Mouse (Mus musculus) kidney, adult 8-10 months (tissue): ENCODE data around the gene Fras1.
A peak's percentile ranks its signal among the peaks of the same experiment; 100 is the strongest.

Source experiments
- DNase-seq, 2 experiments: peaks; one replicate each; pipeline ENCODE4 v3.0.0; 2022

Gene Fras1

GRCm38 (mm10) chr5:96793953-96794635, 420.3 kb downstream of the Fras1 start:
- no peak for DNase-seq

- DNase-seq = peak; percentile 5 to 38
These were observed 422.0 kb downstream of the Fras1 start for GRCm38 (mm10) chr5:96795752-96796151.

GRCm38 (mm10) chr5:96797465-96797864, 423.7 kb downstream of the Fras1 start:
- no peak for DNase-seq

- no peak for DNase-seq
These were observed 425.4 kb downstream of the Fras1 start for GRCm38 (mm10) chr5:96799165-96799564.

GRCm38 (mm10) chr5:96799969-96800368, 426.2 kb downstream of the Fras1 start:
- no peak for DNase-seq

- DNase-seq = no peak
These were observed 428.4 kb downstream of the Fras1 start for GRCm38 (mm10) chr5:96802185-96802584.

GRCm38 (mm10) chr5:96803091-96803490, 429.3 kb downstream of the Fras1 start:
- DNase-seq = peak; percentile 5 to 26

- DNase-seq = peak; percentile 12 to 47
These were observed 430.5 kb downstream of the Fras1 start for GRCm38 (mm10) chr5:96804304-96804703.

GRCm38 (mm10) chr5:96804813-96805212, 431.1 kb downstream of the Fras1 start:
- DNase-seq = no peak

GRCm38 (mm10) chr5:96810620-96811019, 436.9 kb downstream of the Fras1 start:
- no peak for DNase-seq

GRCm38 (mm10) chr5:96824769-96825327, 451.1 kb downstream of the Fras1 start:
- no peak for DNase-seq

- no peak for DNase-seq
These were observed 453.4 kb downstream of the Fras1 start for GRCm38 (mm10) chr5:96827176-96827575.
